ENCODE assay signal across 7 mouse cellular contexts in the genomic region with DNA sequence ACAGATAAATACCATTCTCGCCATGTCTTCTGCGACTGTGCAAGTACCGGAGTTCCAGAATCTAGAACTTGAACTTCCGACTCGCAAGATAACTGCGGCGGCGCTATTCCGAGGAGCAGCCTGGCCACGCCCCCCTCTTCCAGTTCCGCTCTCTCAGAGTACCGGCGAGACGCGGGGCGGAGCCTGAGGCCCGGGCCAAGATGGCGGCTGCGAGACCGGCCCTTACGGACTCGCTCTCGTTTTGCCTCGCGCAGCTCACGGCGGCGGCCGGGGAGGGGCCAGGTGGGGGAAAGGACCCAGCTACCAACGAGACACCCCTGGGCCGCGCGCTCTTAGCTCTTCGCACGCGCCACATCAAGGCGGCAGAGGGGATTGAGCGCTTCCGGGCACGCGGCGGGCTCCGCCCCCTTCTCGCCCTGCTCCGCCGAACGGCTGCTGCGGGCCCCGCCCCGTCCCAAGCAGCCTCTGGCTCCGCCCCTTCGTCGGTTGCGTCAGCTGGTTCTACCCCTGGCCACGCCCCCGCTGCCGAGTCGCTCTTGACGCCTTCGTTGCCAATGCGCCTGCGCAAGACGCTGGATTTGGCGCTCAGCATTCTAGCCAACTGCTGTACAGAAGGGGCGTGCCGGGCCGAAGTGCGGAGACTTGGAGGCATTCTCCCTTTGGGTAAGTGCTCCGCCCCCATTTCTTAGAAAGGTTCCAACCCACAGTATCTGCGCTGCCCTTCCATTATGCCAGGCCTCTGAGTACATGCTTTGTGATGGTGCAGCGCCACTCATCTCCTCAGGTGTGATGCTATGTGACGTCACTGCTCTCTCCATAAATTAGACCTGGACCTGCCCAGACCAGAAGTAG. TPM values are rescaled to one million over a fixed set of nuclear protein-coding genes. Genes with fewer than 3 reads are reported as not detected.
DNase-seq lines count a peak whose midpoint lies in the region; ATAC-seq lines count a peak whose summit lies in the region.

A gene (minus strand): TSS at position 105 of the 852 bp plus-strand sequence.

- H3K27me3 ChIP-seq in intestine, embryonic 15.5 days (replicated peaks) = no peaks in the 10 kb centered on the region
- no peaks in the 10 kb centered on the region for H3K27me3 ChIP-seq in midbrain, embryonic 10.5 days (ENCODE audit: low read depth, poor library complexity, severe bottlenecking)

- WGBS in intestine, embryonic 15.5 days = under 1% methylated on average over 72 of the region's 72 CpGs
- under 1% methylated on average over 66 of the region's 72 CpGs for WGBS in midbrain, embryonic 10.5 days

- no peaks in the 10 kb centered on the region for H3K9me3 ChIP-seq in intestine, embryonic 15.5 days
- H3K9me3 ChIP-seq in midbrain, embryonic 10.5 days (replicated peaks) = no peaks in the 10 kb centered on the region

- peak within 1 kb of the TSS; percentile 98 for H3K27ac ChIP-seq in intestine, embryonic 15.5 days
- peak within 1 kb of the TSS; percentile 97 for H3K27ac ChIP-seq in midbrain, embryonic 10.5 days (replicated peaks)

- H3K36me3 ChIP-seq in intestine, embryonic 15.5 days = peaks cover 19% of the 10 kb centered on the region
- peaks cover 40% of the 10 kb centered on the region for H3K36me3 ChIP-seq in midbrain, embryonic 10.5 days

- intact Hi-C loops in gastrocnemius, postnatal 36 days (cut with DNase I) = no loop called here
- intact Hi-C loops in left cerebral cortex, postnatal 25 days (cut with DNase I) = loop anchor here (1.0 kb wide), 2 partner anchors 16 to 107 kb away; no protein-coding TSS in a partner anchor

- DNase-seq in adrenal gland, adult 2 months = peak; percentile 100
- peak; percentile 99 for DNase-seq in embryo, embryonic 11.5 days (ENCODE audit: low read depth, low spot score)
- peak; percentile 99 for DNase-seq in gastrocnemius, postnatal 36 days
- peak; percentile 99 for DNase-seq in left cerebral cortex, postnatal 25 days (ENCODE audit: low spot score in 2 of 2)
- peak; percentile 100 for DNase-seq in midbrain, embryonic 10.5 days (ENCODE audit: low spot score)
- peak; percentile 100 for DNase-seq in right cerebral cortex, postnatal 4 days

- H3K4me3 ChIP-seq in intestine, embryonic 15.5 days (replicated peaks) = peak within 1 kb of the TSS; percentile 75
- H3K4me3 ChIP-seq in midbrain, embryonic 10.5 days = peak within 1 kb of the TSS; percentile 70

- peak; percentile 94 for ATAC-seq in intestine, embryonic 15.5 days

- H3K4me2 ChIP-seq in intestine, embryonic 15.5 days (replicated peaks) = peak within 1 kb of the TSS; percentile 64

- H3K4me1 ChIP-seq in intestine, embryonic 15.5 days (replicated peaks) = peaks cover 11% of the 10 kb centered on the region
- peaks cover 46% of the 10 kb centered on the region for H3K4me1 ChIP-seq in midbrain, embryonic 10.5 days

- peak within 1 kb of the TSS; percentile 95 for H3K9ac ChIP-seq in intestine, embryonic 15.5 days

RNA-seq across cellular contexts. Expression of the gene that starts here (rescaled TPM):
- 1 to 10 TPM; 5.1 to 8.7 TPM for total RNA-seq in adrenal gland, adult 2 months (2021)
- 1.4 TPM in 2 replicates for polyA plus RNA-seq in adrenal gland, adult 2 months (2012; rRNA removed)
- total RNA-seq in gastrocnemius, postnatal 36 days (2021) = 1 to 10 TPM; 1.4 to 1.7 TPM
- polyA plus RNA-seq in intestine, embryonic 15.5 days (2015; fragmentation: Nextera tagmentation; extraction: Ambion mirVana) = 5.7 and 6.1 TPM in 2 replicates
- total RNA-seq in left cerebral cortex, postnatal 25 days (2021) = 1 to 10 TPM; 3.3 to 3.9 TPM
- 10.3 and 11.7 TPM in 2 replicates for polyA plus RNA-seq in midbrain, embryonic 10.5 days (2016; fragmentation: Nextera tagmentation; extraction: Ambion mirVana)

Comparison
In these comparisons a context has a peak if more than half of its experiments do, and no peak if none do; other contexts are left out.
1. Peak in every context shown above with its lines: DNase-seq, ATAC-seq, H3K4me3 ChIP-seq and H3K27ac ChIP-seq.